Mouse (Mus musculus): ENCODE data around the gene Otof. TPM values are rescaled to one million over a fixed set of nuclear protein-coding genes. Genes with fewer than 3 reads are reported as not detected.

Gene Otof
- polyA plus RNA-seq, 1 experiment from 2014 or later, result 0.94 TPM

- Histone ChIP-seq H3K4me2 (no peak overlapping the region), H3K36me3 (no peaks in the 10 kb centered on the region), H3K27ac (no peak overlapping the region), H3K4me1 (no peaks in the 10 kb centered on the region), H3K9ac (no peak overlapping the region), H3K27me3 (no peaks in the 10 kb centered on the region), H3K4me3 (no peak overlapping the region), H3K9me3 (no peaks in the 10 kb centered on the region)
- ATAC-seq (ENCODE audit: insufficient number of reproducible peaks, insufficient read depth, low FRiP score, low TSS enrichment, low read depth), result 0 out of 2 replicates have a peak, but pooled peaks have one; percentile 22
- 52% methylated on average over 7 of the region's 7 CpGs for WGBS
Observed at GRCm38 (mm10) chr5:30382876-30383275, 78.9 kb downstream of the Otof start.

GRCm38 (mm10) chr5:30369426-30369825, 92.3 kb downstream of the Otof start:
- H3K9me3 ChIP-seq, result no peaks in the 10 kb centered on the region
- no peak for ATAC-seq (ENCODE audit: insufficient number of reproducible peaks, insufficient read depth, low FRiP score, low TSS enrichment, low read depth)
- 73% methylated on average over 5 of the region's 5 CpGs for WGBS
- no peaks in the 10 kb centered on the region for H3K36me3 ChIP-seq
- no peaks in the 10 kb centered on the region; the same call in 1 of the 2 replicates for H3K27me3 ChIP-seq
- no peak overlapping the region for H3K4me2 ChIP-seq
- H3K27ac ChIP-seq, result no peak overlapping the region
- H3K4me1 ChIP-seq, result no peaks in the 10 kb centered on the region
- no peak overlapping the region for H3K4me3 ChIP-seq
- no peak overlapping the region for H3K9ac ChIP-seq

GRCm38 (mm10) chr5:30367405-30367804, 94.3 kb downstream of the Otof start:
- ATAC-seq (ENCODE audit: insufficient number of reproducible peaks, insufficient read depth, low FRiP score, low TSS enrichment, low read depth), result no peak
- no peak overlapping the region for H3K4me2 ChIP-seq
- H3K9me3 ChIP-seq, result no peaks in the 10 kb centered on the region
- WGBS, result 76% methylated on average over 8 of the region's 8 CpGs
- no peak overlapping the region for H3K27ac ChIP-seq
- H3K36me3 ChIP-seq, result no peaks in the 10 kb centered on the region
- no peak overlapping the region for H3K9ac ChIP-seq
- H3K4me1 ChIP-seq, result no peaks in the 10 kb centered on the region
- H3K4me3 ChIP-seq, result no peak overlapping the region
- no peaks in the 10 kb centered on the region; the same call in 1 of the 2 replicates for H3K27me3 ChIP-seq

GRCm38 (mm10) chr5:30358436-30359099, 103.2 kb downstream of the Otof start:
- Histone ChIP-seq H3K27me3 (no peaks in the 10 kb centered on the region), H3K4me1 (no peaks in the 10 kb centered on the region), H3K9me3 (no peaks in the 10 kb centered on the region), H3K4me2 (no peak overlapping the region), H3K4me3 (no peak overlapping the region), H3K27ac (no peak overlapping the region), H3K36me3 (no peaks in the 10 kb centered on the region), H3K9ac (no peak overlapping the region)
- no peak for ATAC-seq (ENCODE audit: insufficient number of reproducible peaks, insufficient read depth, low FRiP score, low TSS enrichment, low read depth)
- 84% methylated on average over 10 of the region's 10 CpGs for WGBS

- H3K4me2 ChIP-seq, result no peak overlapping the region
- 78% methylated on average over 7 of the region's 7 CpGs for WGBS
- no peaks in the 10 kb centered on the region for H3K27me3 ChIP-seq
- no peak overlapping the region for H3K9ac ChIP-seq
- no peaks in the 10 kb centered on the region for H3K4me1 ChIP-seq
- no peak overlapping the region for H3K27ac ChIP-seq
- no peaks in the 10 kb centered on the region for H3K36me3 ChIP-seq
- no peak overlapping the region for H3K4me3 ChIP-seq
- ATAC-seq (ENCODE audit: insufficient number of reproducible peaks, insufficient read depth, low FRiP score, low TSS enrichment, low read depth), result no peak
- no peaks in the 10 kb centered on the region for H3K9me3 ChIP-seq
Observed at GRCm38 (mm10) chr5:30356647-30357046, 105.1 kb downstream of the Otof start.

GRCm38 (mm10) chr5:30355559-30356159, 106.1 kb downstream of the Otof start:
- Histone ChIP-seq H3K27me3 (no peaks in the 10 kb centered on the region), H3K9me3 (no peaks in the 10 kb centered on the region), H3K4me1 (no peaks in the 10 kb centered on the region), H3K27ac (no peak overlapping the region), H3K36me3 (no peaks in the 10 kb centered on the region), H3K4me2 (no peak overlapping the region), H3K4me3 (no peak overlapping the region), H3K9ac (no peak overlapping the region)
- 0 out of 2 replicates have a peak, but pooled peaks have one; percentile 16 for ATAC-seq (ENCODE audit: insufficient number of reproducible peaks, insufficient read depth, low FRiP score, low TSS enrichment, low read depth)
- WGBS, result 86% methylated on average over 14 of the region's 14 CpGs

- 71% methylated on average over 7 of the region's 7 CpGs for WGBS
- no peak for ATAC-seq (ENCODE audit: insufficient number of reproducible peaks, insufficient read depth, low FRiP score, low TSS enrichment, low read depth)
Observed at GRCm38 (mm10) chr5:30355114-30355513, 106.6 kb downstream of the Otof start.

GRCm38 (mm10) chr5:30353605-30354004, 108.1 kb downstream of the Otof start:
- H3K36me3 ChIP-seq, result no peaks in the 10 kb centered on the region

More at GRCm38 (mm10) chr5:30355114-30355513, 106.6 kb downstream of the Otof start:
- Histone ChIP-seq H3K27me3 (no peaks in the 10 kb centered on the region), H3K9me3 (no peaks in the 10 kb centered on the region), H3K9ac (no peak overlapping the region), H3K4me1 (no peaks in the 10 kb centered on the region), H3K4me3 (no peak overlapping the region), H3K4me2 (no peak overlapping the region), H3K27ac (no peak overlapping the region), H3K36me3 (no peaks in the 10 kb centered on the region)

GRCm38 (mm10) chr5:30343886-30344285, 117.8 kb downstream of the Otof start:
- peaks cover 6% of the 10 kb centered on the region; the same call in 1 of the 2 replicates for H3K4me1 ChIP-seq
- WGBS, result 56% methylated on average over 5 of the region's 5 CpGs

More at GRCm38 (mm10) chr5:30353605-30354004, 108.1 kb downstream of the Otof start:
- Histone ChIP-seq H3K27me3 (no peaks in the 10 kb centered on the region), H3K27ac (no peak overlapping the region), H3K9ac (no peak overlapping the region), H3K9me3 (no peaks in the 10 kb centered on the region), H3K4me3 (no peak overlapping the region), H3K4me1 (no peaks in the 10 kb centered on the region), H3K4me2 (no peak overlapping the region)
- ATAC-seq (ENCODE audit: insufficient number of reproducible peaks, insufficient read depth, low FRiP score, low TSS enrichment, low read depth), result no peak
- WGBS, result 55% methylated on average over 3 of the region's 3 CpGs

GRCm38 (mm10) chr5:30343107-30343506, 118.6 kb downstream of the Otof start:
- Histone ChIP-seq H3K4me2 (peak overlapping the region; percentile 50), H3K27ac (no peak overlapping the region), H3K4me3 (peak overlapping the region; percentile 25), H3K27me3 (peaks cover 18% of the 10 kb centered on the region), H3K36me3 (no peaks in the 10 kb centered on the region), H3K4me1 (peaks cover 6% of the 10 kb centered on the region; the same call in 1 of the 2 replicates), H3K9me3 (no peaks in the 10 kb centered on the region), H3K9ac (peak overlapping the region; percentile 32; the same call in 1 of the 2 replicates)
- no peak for ATAC-seq (ENCODE audit: insufficient number of reproducible peaks, insufficient read depth, low FRiP score, low TSS enrichment, low read depth)
- 4% methylated on average over 9 of the region's 9 CpGs for WGBS

More at GRCm38 (mm10) chr5:30343886-30344285, 117.8 kb downstream of the Otof start:
- H3K9me3 ChIP-seq, result no peaks in the 10 kb centered on the region
- H3K27me3 ChIP-seq, result peaks cover 18% of the 10 kb centered on the region
- no peak overlapping the region for H3K4me2 ChIP-seq
- no peak for ATAC-seq (ENCODE audit: insufficient number of reproducible peaks, insufficient read depth, low FRiP score, low TSS enrichment, low read depth)
- H3K9ac ChIP-seq, result no peak overlapping the region
- no peaks in the 10 kb centered on the region for H3K36me3 ChIP-seq
- no peak overlapping the region for H3K4me3 ChIP-seq
- no peak overlapping the region for H3K27ac ChIP-seq

GRCm38 (mm10) chr5:30342601-30343015, 119.1 kb downstream of the Otof start:
- Histone ChIP-seq H3K27me3 (peaks cover 18% of the 10 kb centered on the region), H3K4me2 (peak overlapping the region; percentile 50), H3K36me3 (no peaks in the 10 kb centered on the region), H3K27ac (no peak overlapping the region), H3K9ac (peak overlapping the region; percentile 32; the same call in 1 of the 2 replicates), H3K4me1 (peaks cover 6% of the 10 kb centered on the region; the same call in 1 of the 2 replicates), H3K9me3 (no peaks in the 10 kb centered on the region), H3K4me3 (peak overlapping the region; percentile 25)
- no peak for ATAC-seq (ENCODE audit: insufficient number of reproducible peaks, insufficient read depth, low FRiP score, low TSS enrichment, low read depth)
- 6% methylated on average over 17 of the region's 17 CpGs for WGBS
